Mouse (Mus musculus) retina, embryonic 14.5 days (tissue): ENCODE measurements around the gene Atp6ap2.
"Not testable (repeated sequence)": the region's sequence is repeated elsewhere in the genome, so short reads cannot be mapped to it uniquely, and the experiment has no call there.

Experiments used
- DNase-seq: peaks from one replicate; pipeline ENCODE4 v3.0.0-alpha.2; 2015; ENCODE audit warnings: low spot score

Gene Atp6ap2

DNA sequence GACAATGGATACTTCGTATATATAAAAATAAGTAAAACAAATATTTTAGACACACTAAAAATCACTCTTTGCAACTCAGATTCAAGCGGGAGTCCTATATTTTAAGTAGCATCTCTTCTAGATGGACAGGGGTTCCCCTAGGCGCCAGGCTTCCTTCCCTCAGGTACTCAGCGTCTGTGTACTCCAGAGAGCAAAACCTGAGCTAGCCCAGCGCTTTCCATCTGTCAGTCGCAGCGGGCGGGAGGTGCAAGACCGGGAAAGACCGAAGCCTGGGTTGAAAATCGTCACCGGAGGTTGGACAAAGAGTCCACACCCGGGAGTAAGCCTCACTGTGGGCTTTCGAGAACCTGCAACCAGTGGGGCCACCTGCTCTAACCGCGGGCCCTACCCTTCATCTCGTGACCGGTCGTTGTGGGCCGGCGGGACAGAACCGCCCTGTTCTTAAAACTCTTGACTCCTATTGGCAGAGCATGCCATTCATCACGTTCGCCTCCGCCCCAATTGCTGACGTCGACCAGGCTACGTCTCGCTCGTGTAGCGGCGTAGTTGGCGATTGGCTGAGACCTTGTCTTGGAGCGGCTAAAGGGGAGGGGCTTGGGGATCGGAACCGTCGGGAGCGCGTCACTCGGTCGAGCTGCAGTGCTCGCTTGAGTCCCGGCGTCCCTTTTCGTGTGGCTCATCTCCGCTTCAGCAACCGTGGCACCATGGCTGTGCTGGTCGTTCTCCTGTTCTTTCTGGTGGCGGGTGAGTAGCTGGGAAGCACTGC is at the start of gene Atp6ap2:
Gene Atp6ap2 (plus strand): TSS at position 610 of the 766 bp plus-strand sequence.
- DNase-seq, result peak; percentile 91

- DNase-seq, result no peak
Observed at GRCm38 (mm10) chrX:12544417-12544816, 43.2 kb upstream of the Atp6ap2 start.

DNA sequence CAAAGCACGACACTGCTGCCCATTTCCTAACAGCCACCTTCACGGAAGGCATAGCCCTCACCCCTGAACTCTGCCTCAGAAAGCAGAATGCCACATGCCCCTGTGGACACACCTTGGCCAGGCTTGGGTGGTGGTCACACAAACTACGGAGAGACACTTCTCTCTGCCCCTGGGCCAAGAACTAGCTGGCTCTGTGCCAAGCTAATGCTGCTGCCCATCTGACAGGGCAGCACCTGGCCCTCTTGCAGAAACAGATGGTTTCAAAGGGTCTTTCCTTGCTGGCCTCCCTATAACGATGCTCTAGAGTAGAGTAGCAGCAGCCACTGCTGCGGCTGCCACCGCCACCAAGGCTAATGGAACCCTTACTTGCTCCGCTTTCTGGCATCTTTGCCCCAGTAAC is 30.5 kb upstream of the Atp6ap2 start:
- peak; percentile 2 for DNase-seq

DNA sequence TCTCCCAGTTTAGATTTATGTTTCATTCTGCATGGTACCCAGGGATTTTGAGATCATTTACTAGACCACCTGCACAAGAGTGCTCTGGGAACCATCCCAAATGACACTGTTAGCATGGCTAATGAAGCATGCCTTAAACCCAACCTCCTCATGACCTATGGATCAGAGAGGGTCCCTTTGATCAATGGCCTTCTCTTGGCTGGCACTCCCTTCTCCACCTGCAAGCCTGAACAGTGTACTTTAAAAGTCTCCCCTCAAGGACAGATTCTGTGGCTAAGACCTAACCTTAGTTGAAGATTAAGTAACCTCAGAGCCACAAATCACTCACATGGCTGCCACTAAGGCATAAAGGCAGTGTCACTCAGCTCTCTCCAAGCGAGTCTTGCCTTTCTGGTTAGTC is 16.2 kb upstream of the Atp6ap2 start:
- no peak for DNase-seq

DNA sequence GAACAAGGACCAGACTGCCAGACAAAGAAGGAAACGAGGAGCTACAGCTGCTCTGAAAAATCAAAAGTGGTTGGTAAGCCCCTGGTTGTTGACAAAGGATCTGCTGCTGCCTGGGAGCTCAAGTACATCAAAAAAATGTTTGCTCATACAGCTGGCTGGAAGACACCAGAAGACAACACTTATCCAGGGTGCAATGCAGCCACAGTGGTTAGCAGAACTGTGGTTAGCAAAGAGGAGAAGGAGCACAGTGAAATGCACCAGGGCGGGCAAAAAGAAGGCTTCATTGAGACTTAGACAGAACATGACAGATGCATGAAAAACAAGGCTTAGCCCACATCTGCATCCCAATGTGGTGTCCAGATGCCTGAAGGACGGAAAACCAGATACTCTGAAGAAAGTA is 9.7 kb upstream of the Atp6ap2 start:
- no peak for DNase-seq

GRCm38 (mm10) chrX:12578339-12578868 is 9.2 kb upstream of the Atp6ap2 start:
- no peak for DNase-seq

GRCm38 (mm10) chrX:12583261-12583660 is 4.3 kb upstream of the Atp6ap2 start:
- no peak for DNase-seq

- DNase-seq, result no peak
Observed at GRCm38 (mm10) chrX:12587958-12588355, 356 bp downstream of the Atp6ap2 start.

DNA sequence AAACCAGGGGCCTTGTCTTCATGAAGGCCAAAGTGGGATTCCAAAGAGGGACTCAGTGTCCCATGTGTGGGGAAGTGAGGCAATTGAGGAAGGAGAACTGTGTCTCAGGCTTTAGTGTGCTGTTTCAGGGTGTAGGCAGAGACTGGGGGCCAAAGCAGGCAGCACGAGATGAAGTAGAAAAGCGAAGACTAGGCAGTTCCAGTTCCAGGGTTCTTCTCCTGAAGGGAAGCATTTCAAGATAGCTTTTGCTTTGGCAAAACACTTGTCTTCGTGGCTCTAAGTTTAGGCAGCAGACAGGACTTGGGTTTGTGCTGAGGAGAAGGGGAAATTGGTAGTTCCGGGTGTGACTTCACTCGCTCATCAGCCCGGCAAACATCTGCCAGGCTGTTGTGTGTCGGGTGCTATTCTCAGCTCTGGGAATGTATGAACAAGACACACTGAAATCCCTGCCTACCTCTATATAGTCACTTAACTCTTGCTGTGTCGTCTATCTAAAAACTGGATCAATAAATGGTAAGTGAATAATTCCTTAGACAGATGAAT is 3.9 kb downstream of the Atp6ap2 start:
- DNase-seq, result no peak

- DNase-seq, result no peak
Observed at GRCm38 (mm10) chrX:12592011-12592410, 4.4 kb downstream of the Atp6ap2 start.

DNA sequence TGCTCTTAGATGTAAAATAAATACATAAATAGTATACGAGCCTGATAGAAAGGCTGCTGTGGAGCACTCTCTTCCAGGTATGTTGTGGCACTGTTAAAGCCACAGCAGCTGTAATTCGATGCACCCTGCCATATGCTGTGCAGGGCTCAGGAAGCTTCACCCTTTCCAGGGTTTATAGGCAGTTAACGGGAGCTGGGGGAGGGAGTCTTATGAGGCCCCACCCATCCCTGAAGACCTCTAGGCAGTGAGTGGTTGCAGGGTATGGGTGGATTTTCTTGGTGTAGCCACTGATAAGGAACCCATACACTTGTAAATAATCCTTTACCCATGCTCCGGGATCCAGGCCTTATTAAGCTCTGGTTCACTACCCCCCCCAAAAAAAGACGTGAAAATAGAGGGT is 6.2 kb downstream of the Atp6ap2 start:
- no peak for DNase-seq

DNA sequence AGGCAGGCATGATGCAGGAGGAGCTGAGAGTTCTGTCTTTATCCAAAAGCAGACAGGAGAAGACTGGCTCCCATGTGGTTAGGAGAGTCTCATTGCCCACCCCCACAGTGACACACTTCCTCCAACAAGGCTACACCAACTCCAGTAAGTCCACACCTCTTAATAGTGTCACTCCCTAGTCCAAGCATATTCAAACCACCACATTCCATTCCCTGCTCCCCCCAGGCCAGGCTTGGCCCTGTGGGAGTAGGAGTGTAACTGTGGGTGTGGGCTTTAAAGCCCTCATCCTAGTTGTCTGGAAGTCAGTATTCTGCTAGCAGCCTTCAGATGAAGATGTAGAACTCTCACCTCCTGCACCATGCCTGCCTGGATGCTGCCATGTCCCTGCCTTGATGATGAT is 22.9 kb downstream of the Atp6ap2 start:
- not testable (repeated sequence) for DNase-seq

- no peak for DNase-seq
Observed at GRCm38 (mm10) chrX:12611211-12611610, 23.6 kb downstream of the Atp6ap2 start.

GRCm38 (mm10) chrX:12612360-12612759 is 24.8 kb downstream of the Atp6ap2 start:
- DNase-seq, result not testable (repeated sequence)

GRCm38 (mm10) chrX:12625131-12625530 is 37.5 kb downstream of the Atp6ap2 start:
- no peak for DNase-seq

- no peak for DNase-seq
Observed at GRCm38 (mm10) chrX:12644976-12645375, 57.4 kb downstream of the Atp6ap2 start.

DNA sequence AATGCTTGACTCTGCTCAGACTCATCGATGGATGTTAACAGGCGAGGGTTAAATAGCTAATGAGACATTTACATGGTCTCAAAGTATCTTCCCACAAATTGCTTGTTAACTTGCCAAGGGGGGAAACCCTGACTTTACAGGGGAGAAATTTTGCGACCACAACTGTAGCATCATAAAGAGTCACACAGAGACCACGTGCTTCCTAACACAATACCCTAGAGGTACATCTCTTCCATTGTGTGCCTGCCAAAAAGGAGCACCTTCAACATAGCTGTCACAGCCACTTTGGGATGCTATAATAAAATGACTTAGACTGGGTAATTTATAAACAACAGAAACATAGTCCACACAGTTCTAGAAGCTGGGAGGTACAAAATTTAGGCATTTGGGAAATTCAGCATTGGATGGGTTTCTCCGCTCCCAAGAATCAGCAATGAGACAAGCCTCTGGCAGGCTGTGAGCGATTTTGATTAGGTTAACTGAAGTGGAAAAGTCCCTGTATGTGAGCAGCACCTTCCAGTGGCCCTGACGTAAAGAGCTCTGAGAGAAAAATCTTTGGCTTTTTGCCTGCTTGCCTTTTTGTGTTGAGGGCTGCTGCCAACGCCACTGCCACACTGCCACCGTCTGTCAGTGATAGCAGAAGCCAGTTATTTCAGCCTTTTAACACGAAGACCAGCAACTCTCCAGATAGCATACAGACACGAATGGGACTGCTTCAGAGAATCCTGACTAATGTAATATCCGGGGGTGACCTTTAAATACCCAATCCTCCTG is 58.1 kb downstream of the Atp6ap2 start:
- peak; percentile 3 for DNase-seq

DNA sequence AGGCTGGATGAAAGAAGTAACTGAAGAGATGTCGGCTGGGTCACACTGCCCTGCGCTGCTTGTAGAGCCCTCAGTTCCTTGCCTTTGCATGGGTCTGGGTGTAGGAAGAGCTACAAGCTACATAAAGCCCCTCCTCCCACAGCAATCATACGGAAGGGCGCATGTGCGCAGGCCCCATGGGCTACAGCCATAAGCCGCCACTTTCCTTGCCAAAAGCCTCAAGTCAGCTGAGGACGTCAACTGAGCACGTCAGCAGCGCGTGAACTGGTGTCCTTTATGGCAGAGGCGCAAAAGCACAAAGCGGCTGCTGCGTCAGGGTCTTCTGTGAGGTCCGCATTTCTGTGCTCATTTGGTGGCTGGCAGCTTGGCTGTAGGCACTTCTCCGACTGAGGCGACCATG is 64.3 kb downstream of the Atp6ap2 start:
- DNase-seq, result no peak

DNA sequence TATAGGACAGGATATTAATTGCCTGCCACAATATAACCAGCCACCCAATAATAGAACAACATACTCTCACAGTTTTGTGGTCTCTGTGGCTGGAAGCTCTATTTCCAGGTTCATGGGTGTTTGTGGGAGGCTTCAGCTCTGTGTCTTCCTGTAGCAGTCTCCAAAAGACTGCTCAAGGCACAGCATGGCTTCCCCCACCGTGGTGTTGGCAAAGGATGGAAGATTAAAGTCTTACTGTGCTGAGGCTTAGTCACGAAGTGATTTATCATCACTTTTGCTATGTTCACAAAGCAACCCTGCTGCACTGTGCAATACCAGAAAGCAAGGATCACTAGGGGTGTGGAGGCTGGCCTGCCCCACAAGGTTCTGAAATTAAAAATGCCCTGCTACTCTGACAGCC is 66.3 kb downstream of the Atp6ap2 start:
- DNase-seq, result no peak
